Mouse (Mus musculus) gastrocnemius, adult 2 months (tissue): Measurements from ENCODE around the gene Gga1. TPM values are rescaled to one million over a fixed set of nuclear protein-coding genes. Genes with fewer than 3 reads are reported as not detected.
"Not testable (repeated sequence)": the region's sequence is repeated elsewhere in the genome, so short reads cannot be mapped to it uniquely, and the experiment has no call there.

Source experiments
- DNase-seq: peaks from one replicate; pipeline ENCODE4 v3.0.0; 2022
- H3K27ac ChIP-seq: fragments of 200-600 bp; 2 replicates; pipeline ENCODE4 v1.8.1; 2022; ENCODE audit warnings: mild to moderate bottlenecking
- H3K4me3 ChIP-seq: fragments of 200-600 bp; 2 replicates; pipeline ENCODE4 v1.8.1; 2022; ENCODE audit warnings: mild to moderate bottlenecking, moderate library complexity
- CTCF ChIP-seq: fragments of 200-600 bp; IDR thresholded peaks from 2 replicates; pipeline ENCODE4 v1.8.1; 2022; ENCODE audit warnings: antibody characterized with exemption, mild to moderate bottlenecking, moderate library complexity
- intact Hi-C: fragments of 180-260 bp; cut with DNase I; formaldehyde crosslinking; loops from one replicate; pipeline ENCODE4 v1.15.1; 2025
- total RNA-seq, 2 experiments: library from RNA; stranded (reverse); gene quantifications; 2 replicates each; pipeline ENCODE4 v1.2.3; 2021

Gene Gga1
- total RNA-seq, 2 experiments from 2014 or later = 43.1 to 45.7 TPM

DNA sequence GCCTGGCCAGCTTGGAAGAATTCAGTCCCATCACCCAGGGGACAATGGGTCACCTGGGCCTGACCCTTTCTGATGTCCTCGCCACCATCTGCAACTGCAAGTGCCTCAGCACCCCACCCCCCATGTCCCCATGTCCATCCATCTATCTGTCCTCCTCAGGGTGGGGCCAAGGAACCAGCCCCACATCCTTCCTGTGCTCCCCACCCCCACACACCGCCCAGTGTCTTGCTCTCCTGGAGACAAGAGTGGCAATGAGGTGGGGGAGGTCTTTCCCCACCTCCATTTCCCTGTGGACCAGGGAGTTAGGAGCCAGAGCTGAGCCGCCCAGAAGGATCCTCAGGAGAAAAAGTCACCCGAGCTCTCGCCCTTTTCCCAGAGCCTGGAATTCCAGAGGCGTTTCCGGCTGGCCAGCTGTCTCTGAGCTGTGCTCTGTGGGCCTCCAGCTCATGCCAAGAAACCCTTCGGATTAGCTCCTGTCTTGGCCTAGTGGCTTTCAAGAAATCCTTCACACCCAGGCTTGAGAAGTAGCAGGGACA, 40.8 kb upstream of the Gga1 start:
- peak overlapping the region; percentile 86 for H3K27ac ChIP-seq
- no peak for TF ChIP-seq CTCF
- DNase-seq = peak; percentile 71
- H3K4me3 ChIP-seq = peak overlapping the region; percentile 19; the same call in 1 of the 2 replicates
- intact Hi-C loops = no loop called here

DNA sequence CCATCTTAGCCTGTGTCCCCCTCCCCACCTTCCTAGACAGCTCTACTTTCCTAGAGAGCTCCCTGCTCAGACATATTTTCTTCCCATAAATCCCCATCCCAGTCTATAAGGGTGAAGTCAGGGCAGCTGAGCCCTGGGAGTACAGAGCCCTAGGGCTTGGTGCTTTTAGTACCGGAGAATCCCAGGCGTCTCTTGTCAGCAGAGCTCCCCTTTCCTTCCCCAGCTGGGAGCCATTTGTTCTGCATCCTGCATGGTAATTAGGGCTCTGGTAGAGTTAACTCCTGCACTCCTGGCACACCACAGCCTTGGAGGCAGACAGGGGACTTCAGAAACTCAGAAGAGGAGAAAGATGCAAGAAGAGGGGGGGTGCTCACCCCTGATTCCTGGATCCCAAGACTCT, 37.2 kb upstream of the Gga1 start:
- Histone ChIP-seq H3K27ac (peak overlapping the region; percentile 72), H3K4me3 (no peak overlapping the region)
- no peak for TF ChIP-seq CTCF
- no peak for DNase-seq
- intact Hi-C loops = no loop called here

DNA sequence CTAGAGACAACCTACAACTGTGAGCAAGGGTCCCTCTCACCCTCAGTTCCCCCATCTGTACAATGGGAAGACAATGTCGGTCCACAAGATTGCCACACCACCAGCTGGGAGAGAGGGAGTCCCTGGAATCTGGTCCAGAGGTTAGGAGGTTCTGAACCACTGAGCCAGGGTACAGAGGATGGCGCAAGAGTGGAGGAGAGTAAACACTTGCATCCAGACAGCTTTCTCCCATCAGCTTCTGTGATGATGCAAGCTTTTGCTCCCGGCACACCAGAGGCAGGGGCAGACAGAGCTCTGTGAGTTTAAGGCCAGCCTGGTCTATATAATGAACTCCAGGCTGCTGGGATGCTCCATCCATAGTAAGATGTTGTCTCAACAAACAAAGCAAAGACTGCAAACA, 36.7 kb upstream of the Gga1 start:
- intact Hi-C loops = no loop called here
- H3K27ac ChIP-seq = peak overlapping the region; percentile 72
- no peak for TF ChIP-seq CTCF

DNA sequence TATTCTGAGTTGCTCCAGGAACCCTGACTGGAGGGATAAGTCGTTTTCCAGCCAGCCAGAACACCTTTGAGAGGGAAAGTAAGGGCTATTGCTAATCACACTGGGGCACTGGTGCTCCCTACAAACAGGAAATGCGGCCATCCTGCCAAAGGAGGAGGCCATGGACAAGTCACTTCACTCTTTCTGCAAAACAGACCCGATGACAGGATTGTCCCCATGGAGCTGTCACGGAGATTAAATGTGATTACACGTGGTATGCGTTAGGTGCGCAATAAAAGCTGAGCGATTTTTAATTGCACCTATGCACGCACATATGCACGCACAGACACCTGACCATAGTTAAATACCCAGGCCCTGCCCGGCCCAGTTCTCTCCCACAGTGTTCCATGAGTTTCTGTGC, 36.2 kb upstream of the Gga1 start:
- Histone ChIP-seq H3K27ac (peak overlapping the region; percentile 72), H3K4me3 (no peak overlapping the region)
- DNase-seq = no peak
- intact Hi-C loops = no loop called here
- no peak for TF ChIP-seq CTCF

More for the DNA sequence above, 36.7 kb upstream of the Gga1 start:
- no peak for DNase-seq
- H3K4me3 ChIP-seq = no peak overlapping the region

DNA sequence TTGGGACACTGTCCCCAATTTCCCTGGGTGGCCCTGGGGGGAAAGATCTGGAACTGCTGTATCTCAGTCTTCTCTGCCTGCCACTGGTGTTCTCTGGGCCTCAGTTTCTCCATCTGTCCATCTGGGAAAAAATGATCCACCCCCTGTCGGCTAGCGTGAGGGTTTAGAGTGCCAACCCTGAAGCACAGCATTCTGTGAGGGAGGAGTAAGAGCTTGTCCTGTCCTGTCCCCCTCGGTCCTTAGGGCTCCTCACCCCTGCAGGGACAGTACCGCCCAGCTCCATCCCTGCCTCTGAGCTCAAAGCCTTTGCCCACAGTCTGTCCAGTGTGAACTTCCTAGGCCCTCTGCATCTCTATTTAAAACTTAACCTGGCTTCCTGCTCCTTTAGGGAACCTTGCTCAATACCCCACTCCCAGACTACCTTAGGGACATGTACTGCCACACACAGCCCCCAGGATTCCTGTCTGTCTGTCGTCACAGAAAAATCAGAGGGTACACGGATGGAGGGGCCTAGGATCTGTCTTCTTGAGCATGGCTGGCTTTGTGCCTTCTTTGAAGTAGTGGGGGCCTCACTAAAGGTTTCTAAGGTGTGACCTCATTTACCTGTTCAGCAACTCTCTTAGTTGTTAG, 35.7 kb upstream of the Gga1 start:
- no peak overlapping the region for H3K4me3 ChIP-seq

DNA sequence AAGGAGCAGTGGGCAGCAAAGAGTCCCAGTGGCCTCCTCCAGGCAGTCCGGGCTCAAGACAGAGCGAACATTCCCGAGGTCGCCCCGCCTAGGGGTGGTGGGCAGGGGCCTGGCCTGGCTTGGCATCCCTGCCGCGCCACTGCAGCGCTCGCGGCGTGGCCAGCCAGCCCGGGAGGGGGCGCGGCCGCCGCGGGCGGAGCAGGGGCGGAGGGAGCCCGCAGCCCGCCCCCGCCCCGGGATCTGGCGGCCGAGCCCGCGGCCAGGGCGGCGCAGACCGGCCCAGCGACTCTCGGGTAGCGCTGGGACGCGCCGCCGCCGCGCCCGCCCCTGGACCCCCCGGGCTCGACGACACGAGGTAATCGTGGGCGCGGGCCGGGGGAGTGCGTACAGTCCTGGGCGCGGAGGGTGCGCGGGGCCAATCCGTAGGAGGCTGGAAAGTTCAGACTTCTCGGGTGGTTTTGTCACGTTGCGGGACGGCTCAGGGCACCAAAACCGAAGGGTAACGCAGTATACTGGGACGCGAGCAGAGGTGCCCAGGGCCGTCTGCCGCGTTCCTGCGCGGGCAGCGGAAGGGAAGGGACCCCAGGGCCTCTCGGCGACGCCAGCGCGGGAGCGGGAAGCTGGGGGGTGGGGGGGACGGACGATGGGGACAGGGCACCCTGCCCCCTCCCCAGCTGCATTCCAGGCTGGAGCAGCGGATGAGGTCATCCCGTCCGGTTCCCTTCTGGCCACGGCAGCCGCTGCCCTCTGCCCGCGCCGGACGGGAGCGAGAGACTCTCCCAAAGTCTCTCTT, 34.4 kb upstream of the Gga1 start, which contains the start of gene Cdc42ep1:
Cdc42ep1 (plus strand) TSS at position 254 of the 793 bp plus-strand sequence.
- Histone ChIP-seq H3K27ac (peak within 1 kb of the TSS; percentile 98), H3K4me3 (peak within 1 kb of the TSS; percentile 87)
- DNase-seq = peak; percentile 88
- intact Hi-C loops = no loop called here
- TF ChIP-seq CTCF = peak; percentile 13; the same call in 1 of the 2 replicates

More for the DNA sequence above, 35.7 kb upstream of the Gga1 start:
- intact Hi-C loops = no loop called here
- no peak for TF ChIP-seq CTCF
- peak overlapping the region; percentile 72 for H3K27ac ChIP-seq
- DNase-seq = no peak

DNA sequence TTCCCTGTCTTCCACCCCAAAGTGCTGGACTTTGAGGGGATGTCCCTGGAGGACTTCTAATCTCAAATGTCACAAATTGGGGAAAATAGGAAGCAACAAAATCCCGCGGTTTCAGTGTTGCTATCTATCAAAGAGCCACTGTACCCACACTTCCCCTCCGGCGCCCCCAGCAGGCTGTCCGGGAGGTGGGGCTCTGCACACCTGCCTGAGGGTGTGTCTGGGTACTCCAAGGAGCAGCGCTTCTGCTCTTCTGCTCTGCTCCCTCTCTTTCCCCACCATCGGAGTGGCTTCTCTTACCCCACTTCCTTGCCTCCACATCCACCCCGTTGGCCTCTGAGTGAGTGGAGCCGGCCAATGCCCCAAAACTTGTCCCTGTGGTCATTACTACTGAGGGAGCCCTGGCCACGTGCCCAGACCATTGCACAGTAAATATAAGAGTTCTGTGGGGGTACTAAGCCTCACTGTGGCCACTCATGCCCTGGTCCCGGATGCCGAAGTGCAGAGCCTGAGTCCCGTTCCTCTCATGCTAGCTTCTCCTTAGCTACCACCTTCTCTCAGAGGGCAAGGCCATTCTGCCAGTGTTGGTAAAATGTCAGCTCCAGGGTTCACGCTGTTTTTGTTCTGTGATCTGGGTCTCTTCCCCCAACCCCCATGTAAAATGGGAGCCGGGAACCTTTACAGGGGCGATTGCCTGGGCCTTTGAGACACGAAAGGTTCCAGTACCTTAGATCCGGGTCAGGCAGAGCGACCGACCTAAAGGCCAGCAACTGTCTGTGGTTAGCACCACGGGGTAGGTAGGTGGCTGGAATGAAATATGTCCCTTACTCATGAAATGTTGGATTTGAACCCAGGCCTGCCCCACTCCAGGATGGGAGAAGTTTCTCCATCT, 33.2 kb upstream of the Gga1 start:
- H3K4me3 ChIP-seq = peak overlapping the region; percentile 87
- intact Hi-C loops = no loop called here
- peak overlapping the region; percentile 98 for H3K27ac ChIP-seq
- DNase-seq = no peak
- peak; percentile 22; the same call in 1 of the 2 replicates for TF ChIP-seq CTCF

DNA sequence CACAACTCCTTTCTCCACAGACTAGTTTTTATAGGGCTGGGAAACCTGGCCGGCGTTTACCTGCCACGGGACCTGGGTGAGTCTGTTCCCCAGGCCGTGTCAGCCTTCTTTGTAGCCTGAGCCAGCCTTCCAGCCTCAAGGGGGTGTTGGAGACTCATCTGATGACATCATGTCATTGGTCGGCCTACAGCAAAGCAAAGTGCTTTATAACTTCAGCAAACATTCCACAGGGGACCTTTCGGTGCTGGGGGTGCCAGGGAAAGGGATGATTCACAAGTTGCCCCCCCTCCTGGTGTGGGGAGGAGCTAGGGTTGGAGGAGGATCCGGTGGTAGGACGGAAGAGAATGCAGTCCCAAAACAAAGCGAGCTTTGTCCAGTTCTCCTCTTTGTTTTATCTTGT, 32.2 kb upstream of the Gga1 start:
- H3K27ac ChIP-seq = peak overlapping the region; percentile 98
- DNase-seq = peak; percentile 75
- TF ChIP-seq CTCF = no peak
- peak overlapping the region; percentile 87 for H3K4me3 ChIP-seq
- intact Hi-C loops = no loop called here

DNA sequence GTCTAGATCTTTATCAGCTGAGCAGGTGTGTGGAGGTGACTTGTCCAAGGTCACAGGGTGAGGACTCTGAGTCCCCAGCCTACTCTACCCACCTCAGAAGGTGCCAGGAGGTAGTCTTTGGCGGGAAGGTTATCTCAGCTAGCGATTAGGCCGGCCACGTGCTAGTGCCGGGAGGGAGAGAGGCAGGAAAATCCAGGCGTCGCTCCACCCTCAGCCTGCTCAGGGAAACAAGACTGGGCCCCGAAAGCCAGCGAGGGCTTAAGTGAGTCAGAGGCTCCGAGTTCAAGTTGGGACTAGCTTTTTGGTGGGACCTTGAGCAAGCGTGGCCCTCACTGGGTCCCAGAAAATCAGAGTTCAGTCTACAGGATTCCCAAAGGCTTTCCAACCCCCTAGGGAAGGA, 31.7 kb upstream of the Gga1 start:
- Histone ChIP-seq H3K4me3 (peak overlapping the region; percentile 87), H3K27ac (peak overlapping the region; percentile 98)
- TF ChIP-seq CTCF = no peak
- DNase-seq = no peak
- intact Hi-C loops = no loop called here

DNA sequence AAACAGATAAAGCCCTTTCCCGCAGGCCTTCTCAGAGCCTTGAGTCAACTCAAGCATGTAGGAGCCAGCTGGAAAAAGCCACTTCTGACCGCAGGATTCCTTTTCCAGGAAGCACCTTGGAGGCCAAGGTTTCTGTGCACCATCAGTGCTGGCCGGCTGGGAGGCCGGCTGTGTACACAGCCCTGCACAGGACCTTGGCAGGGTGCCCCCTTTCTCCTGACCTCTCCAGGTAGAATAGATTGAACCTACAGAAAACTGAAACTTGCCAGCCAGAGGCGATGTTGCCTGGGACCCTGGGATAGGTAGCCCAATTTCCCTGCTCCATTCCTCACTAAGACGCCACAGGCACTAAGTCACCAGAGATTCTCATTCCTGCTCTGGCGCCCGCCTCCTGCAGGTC, 31.1 kb upstream of the Gga1 start:
- H3K27ac ChIP-seq = peak overlapping the region; percentile 98
- H3K4me3 ChIP-seq = peak overlapping the region; percentile 87
- no peak for TF ChIP-seq CTCF
- intact Hi-C loops = no loop called here
- DNase-seq = no peak

DNA sequence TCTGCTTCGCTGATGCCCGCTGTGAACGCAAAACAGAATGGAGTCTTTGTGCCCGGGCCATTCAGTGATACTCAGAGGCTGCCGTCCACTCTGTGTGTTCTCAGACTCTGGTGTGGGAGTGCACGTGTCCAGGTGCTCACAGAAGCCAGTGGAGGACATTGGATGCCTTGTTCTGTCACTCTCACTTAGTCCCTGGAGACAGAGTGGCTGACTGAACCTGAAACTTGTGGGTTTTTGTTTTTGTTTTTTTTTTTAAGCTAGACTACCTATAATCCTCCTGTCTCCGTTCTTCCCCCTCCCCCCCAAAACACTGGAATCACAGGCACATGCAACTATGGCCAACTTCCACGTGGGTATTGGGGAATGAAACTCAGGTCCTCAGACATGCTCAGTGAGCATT, 30.6 kb upstream of the Gga1 start:
- no peak for DNase-seq
- H3K4me3 ChIP-seq = peak overlapping the region; percentile 87
- no peak for TF ChIP-seq CTCF
- peak overlapping the region; percentile 98 for H3K27ac ChIP-seq
- intact Hi-C loops = no loop called here

DNA sequence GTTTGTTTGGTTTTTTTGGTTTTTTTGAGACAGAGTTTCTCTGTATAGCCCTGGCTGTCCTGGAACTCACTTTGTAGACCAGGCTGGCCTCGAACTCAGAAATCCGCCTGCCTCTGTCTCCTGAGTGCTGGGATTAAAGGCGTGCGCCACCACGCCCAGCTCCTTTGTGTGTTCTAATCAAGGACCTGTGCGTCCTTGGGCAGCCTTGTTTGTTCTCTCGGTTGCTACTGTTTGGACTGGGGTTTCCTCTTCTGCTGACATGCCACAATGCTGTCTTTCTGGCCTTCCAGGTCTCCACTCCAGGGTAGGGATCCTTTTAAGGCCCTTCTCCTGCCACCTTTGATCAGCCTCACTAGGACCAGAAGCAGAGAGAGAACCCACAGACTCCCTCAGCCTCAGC, 30.2 kb upstream of the Gga1 start:
- Histone ChIP-seq H3K27ac (peak overlapping the region; percentile 28; the same call in 1 of the 2 replicates), H3K4me3 (peak overlapping the region; percentile 87)
- intact Hi-C loops, DNase-seq: not testable (repeated sequence)
